Mouse (Mus musculus) thymus, postnatal 25 days (tissue): ENCODE data around the gene Srebf1.
A peak's percentile ranks its signal among the peaks of the same experiment; 100 is the strongest.

Source experiments
- DNase-seq: peaks from one replicate; pipeline ENCODE4 v3.0.0; 2022

Gene Srebf1

GRCm38 (mm10) chr11:60233235-60233634 is 10.9 kb upstream of the Srebf1 start:
- DNase-seq = no peak

- DNase-seq = peak; percentile 74
Measured at GRCm38 (mm10) chr11:60232441-60233058, 10.2 kb upstream of the Srebf1 start.

DNA sequence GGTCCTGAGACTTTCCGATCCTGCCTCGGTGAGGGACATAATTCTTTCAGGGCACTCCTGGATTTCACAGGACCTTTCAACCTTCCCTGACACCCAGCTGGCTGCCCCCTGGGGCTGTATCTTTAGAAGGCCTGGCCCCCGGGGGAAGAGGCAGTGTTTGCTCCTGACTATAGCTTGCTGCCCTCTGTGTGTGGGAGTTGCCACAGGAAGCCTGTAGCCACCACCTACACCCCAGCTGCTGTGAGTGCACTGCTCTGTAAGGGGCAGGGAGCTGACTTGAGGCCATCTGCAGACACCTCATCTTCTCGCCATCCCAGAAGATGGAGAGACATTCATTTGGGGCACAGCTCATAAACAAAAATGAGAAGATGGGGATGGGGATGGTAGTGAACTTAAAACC is 9.6 kb upstream of the Srebf1 start:
- DNase-seq = peak; percentile 73

- no peak for DNase-seq
Measured at GRCm38 (mm10) chr11:60231326-60231725, 8.9 kb upstream of the Srebf1 start.

DNA sequence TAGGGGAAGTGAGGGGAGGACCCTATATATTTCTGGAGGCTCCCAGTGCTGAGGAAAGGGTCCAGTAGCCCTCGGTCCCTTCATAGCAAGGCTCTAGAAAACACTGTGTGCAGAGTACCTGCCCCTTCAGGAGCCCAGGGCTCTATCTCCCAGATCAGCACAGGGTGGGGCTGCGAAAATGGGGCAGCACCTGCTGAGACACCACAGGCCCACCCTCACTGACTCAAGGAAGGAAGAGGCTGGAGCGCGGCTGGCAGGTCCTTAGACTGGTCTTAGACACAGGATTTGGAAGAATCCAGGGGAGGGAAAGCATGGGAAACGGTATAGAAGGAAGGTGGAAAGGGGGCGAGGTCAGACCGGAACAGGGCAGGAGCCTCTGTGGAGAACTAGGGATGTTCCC is 8.1 kb upstream of the Srebf1 start:
- DNase-seq = peak; percentile 69

DNA sequence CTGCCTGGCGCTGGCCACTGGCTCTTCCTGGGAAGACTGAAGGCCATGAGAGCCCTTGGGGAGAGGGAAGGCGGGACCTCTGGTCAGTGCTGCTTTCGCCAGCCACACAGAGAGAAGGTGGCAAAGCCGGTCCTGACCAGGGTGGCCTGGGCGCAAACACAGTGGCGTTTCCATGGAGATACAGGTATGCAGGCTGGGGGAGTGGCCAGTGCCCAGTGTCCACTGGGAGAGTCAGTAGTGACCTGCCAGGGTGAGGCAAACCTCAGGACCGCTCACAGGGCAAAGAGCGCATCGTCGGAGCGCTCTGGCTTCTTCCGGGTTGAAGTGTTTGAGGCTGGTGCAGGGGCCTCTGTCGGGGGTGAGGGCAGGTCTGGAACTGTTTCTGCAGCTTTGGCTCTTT is 7.4 kb upstream of the Srebf1 start:
- DNase-seq = no peak

GRCm38 (mm10) chr11:60228525-60228924 is 6.1 kb upstream of the Srebf1 start:
- DNase-seq = no peak

GRCm38 (mm10) chr11:60225874-60226273 is 3.5 kb upstream of the Srebf1 start:
- DNase-seq = no peak

DNA sequence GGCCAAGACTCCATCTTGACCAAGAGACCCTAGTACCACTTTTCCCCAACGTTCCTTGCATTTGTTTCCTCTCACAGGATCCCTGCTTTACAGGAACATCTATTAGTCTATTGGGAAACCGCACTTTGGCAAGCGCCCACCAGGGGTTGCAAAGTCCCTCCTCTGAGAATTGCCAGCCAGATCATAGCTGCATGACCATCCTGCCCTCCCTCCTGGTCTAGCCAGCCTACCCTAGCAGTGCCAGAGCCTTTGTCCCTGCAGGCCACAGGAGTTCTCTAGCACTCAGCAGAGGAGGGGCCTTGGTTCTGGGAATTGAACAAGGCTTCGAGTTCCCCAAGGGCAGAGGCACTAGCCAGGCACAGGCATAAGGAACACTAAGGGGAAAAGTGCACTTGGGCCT is 2.3 kb upstream of the Srebf1 start:
- DNase-seq = peak; percentile 59

DNA sequence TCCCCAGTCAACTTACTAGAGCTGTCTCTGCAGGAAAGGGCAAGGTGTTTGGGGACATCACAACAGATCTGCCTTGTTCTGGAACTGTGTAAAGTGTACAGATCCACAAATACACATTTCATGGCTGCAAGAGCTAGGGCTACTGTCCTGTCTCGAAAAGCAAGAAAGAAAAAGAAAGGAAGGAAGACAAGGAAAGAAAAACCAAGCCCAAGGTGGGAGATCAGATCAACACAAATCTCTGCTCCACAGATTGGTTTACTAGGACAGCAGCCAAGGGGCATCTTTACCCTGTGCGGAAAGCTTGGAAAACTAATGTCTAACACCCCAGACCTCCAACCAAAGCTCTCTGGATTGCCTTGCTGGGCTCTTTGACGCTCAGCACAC is 304 bp downstream of the Srebf1 start:
- DNase-seq = no peak

DNA sequence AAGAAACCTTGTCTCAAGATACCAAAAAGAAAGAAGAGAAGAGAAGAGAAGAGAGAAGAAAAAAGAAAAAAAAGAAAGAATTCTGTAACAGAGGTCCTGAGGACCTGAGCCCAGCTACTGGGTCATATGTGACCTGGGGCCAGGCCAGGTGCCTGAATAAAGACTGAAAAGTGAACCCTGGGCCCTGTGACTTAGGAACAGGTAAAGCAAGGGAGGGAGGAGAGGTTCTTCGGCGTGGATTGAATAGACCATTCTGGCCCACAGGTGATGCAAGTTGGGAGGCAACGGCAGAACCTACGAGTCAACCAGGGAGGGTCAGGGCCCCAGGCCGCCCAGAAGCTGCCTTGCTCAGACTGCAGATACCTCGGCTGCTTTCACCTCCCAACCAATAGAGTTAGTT is 956 bp downstream of the Srebf1 start:
- DNase-seq = no peak

DNA sequence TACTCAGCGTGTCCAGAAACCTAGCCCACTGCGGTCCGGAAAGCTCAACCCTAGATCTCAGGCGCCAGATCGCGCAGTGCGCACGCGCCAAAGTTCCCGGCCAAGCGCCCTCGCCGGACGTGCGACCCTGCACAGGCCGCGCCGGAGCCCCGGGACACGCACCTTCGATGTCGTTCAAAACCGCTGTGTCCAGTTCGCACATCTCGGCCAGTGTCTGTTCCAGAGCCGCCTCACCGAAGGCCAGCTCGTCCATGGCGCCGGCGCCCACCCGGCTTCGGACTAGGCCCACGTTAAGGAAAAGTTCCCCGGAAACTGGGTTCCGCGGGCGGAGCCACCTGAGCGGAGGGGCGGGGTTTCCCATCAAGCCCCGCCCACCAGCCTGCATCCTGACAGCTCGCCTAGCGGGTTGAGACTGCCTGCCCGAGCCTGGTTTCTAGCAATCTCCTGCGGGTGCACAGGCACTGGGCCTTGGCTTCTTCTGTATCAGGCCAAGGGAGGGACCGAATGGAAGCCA is 2.0 kb downstream of the Srebf1 start:
- peak; percentile 95 for DNase-seq

DNA sequence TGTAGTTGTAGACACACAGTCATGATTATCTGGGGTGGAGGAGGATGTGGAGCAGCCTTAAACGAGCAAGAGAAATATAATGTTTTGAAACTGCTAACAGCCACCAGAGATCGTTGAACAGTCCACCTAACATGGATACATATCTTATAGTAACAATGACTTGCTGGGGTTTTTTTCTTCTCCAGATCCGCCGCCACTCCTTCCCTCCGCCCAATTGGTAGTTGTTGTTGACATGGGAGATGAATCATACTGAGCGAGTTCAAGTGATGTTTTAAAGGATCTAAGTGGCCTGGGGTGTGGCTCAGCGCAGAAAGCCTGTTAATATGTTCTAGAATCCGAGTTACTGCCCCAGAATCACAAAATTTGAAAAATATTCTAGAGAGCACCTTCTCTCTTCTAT is 2.8 kb downstream of the Srebf1 start:
- DNase-seq = no peak

DNA sequence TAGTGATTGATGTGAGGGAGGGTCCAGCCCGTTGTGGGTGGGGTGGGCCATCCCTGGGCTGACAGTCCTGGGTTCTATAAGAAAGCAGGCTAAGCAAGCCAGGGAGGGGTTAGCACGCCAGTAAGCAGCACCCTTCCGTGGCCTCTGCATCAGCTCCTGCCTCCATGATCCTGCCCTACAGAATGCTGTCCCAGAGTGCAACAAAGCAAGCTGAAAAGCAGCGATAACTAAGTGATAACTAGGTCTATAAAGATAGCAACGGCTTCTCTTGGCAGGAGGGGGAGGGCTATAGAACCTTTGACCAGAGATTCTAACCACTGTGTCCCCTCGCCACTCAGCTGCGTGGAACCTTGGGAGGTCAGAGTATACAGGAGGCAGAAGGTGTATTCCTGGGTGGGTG is 4.9 kb downstream of the Srebf1 start:
- DNase-seq = no peak

- no peak for DNase-seq
Measured at GRCm38 (mm10) chr11:60216671-60217070, 5.7 kb downstream of the Srebf1 start.

- no peak for DNase-seq
Measured at GRCm38 (mm10) chr11:60213266-60213665, 9.1 kb downstream of the Srebf1 start.

DNA sequence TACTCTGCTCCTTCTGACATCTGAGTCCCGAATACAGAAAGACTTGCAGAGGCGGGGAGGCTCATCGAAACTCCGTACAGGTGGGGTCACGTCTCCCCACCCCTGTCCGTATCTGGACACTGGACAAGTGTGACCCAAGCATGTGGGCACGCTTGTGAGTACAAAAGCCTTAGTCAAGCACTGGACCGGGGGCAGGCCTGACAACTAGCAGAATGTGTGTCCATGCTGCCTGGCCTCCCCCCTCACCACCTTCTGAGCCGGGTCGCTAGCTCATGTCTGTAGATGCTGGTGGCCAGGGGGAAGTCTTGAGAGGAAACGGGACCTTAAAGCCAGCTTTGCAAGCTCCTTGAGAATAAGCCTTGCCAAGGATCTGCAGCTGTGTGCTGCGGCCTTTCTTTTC is 10.6 kb downstream of the Srebf1 start:
- no peak for DNase-seq

DNA sequence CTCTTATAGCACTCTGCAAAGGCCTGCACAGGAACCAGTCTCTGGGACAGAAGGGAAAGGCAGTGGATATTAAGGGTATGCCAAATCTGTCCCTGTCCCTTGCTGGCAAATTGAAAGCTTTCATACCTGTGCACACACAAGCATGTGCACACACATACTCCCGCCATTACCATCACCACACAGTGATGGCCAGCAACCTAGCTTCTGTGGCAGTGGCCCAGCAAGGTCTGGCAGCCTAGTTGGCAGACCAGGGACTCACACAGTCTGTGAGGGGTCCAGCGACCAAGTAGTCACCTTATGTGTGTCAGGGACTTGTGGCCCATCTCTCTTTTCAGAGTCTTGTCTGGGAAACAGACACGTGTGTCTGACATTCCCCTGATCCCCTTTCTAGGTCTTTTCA is 11.2 kb downstream of the Srebf1 start:
- no peak for DNase-seq

DNA sequence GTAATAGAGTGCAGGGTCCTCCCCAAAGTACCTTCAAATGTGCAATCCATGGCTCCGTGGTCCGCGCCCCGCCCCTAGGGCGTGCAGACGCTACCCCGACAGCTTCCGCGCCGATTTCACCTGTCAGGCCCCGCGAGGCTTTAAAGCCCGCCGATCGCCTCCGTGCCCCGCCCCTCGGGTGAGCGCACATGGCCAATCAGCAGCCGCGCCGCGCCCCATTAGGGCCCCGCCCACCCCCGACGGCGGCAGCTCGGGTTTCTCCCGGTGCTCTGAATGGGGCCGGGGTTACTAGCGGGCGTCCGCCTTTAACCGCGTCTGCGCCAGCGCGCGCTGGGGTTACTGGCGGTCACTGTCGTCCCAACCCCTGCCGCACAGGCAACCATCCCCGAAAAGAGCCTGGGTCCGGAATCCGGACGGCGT is 12.1 kb downstream of the Srebf1 start:
- DNase-seq = peak; percentile 98

DNA sequence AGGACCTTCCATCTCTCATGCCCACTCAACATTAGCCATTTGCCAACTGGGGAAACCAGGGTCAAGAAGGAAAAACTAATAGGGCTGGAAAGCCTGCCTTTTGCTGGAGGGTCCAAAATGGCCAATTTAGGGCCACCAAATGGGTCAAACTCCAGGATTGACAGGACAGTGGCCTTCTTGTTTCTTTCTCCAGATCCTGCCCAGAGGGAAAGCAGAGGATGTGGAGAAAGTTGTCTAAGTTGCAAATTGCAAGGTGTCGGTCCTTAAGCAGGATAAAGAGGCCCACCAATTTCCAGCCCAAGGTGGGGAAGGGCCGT is 12.5 kb downstream of the Srebf1 start:
- no peak for DNase-seq

GRCm38 (mm10) chr11:60209217-60209932 is 13.0 kb downstream of the Srebf1 start:
- DNase-seq = no peak

GRCm38 (mm10) chr11:60208712-60209111 is 13.7 kb downstream of the Srebf1 start:
- no peak for DNase-seq

DNA sequence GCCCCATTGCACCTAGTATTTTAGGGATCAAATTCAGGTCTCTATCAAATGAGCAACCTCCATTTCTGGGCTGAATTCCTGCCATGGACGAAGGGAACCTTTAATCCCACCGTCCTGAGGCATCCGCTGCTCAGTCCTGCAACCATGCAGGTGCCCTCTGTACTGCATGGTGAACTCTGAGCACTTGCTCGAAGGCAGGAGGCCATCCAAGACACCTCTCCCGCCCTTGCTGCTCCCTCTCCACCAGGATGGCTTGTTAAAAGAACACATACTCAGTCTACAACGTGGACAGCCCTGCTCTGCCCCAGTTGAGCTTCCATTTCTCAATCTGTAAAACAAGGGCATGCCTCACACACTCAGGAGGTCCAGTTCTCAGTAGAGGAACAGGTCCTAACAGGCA is 14.2 kb downstream of the Srebf1 start:
- no peak for DNase-seq

GRCm38 (mm10) chr11:60206207-60206606 is 16.2 kb downstream of the Srebf1 start:
- DNase-seq = no peak

DNA sequence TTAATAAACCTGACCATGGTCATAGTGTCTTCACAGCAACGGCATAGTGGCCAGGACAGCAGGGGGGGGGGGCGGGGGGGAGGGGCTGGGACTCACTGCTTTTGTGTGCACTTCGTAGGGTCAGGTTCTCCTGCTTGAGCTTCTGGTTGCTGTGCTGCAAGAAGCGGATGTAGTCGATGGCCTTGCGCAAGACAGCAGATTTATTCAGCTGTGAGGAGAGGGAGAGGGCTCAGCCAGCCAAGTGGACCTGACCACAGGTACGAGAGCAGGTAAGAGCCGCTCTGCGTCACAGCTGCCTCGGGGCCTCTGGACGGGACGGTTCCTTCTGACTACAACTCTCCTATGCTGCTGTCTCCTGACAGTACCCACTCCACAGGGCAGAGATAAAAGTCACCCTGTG is 17.4 kb downstream of the Srebf1 start:
- no peak for DNase-seq
